Mouse (Mus musculus) testis, postnatal 14 days (tissue): ENCODE data around the gene Cops8.

Experiments
- DNase-seq: peaks from one replicate; pipeline ENCODE4 v3.0.0; 2021; ENCODE audit warnings: low spot score

The Cops8 gene

DNA sequence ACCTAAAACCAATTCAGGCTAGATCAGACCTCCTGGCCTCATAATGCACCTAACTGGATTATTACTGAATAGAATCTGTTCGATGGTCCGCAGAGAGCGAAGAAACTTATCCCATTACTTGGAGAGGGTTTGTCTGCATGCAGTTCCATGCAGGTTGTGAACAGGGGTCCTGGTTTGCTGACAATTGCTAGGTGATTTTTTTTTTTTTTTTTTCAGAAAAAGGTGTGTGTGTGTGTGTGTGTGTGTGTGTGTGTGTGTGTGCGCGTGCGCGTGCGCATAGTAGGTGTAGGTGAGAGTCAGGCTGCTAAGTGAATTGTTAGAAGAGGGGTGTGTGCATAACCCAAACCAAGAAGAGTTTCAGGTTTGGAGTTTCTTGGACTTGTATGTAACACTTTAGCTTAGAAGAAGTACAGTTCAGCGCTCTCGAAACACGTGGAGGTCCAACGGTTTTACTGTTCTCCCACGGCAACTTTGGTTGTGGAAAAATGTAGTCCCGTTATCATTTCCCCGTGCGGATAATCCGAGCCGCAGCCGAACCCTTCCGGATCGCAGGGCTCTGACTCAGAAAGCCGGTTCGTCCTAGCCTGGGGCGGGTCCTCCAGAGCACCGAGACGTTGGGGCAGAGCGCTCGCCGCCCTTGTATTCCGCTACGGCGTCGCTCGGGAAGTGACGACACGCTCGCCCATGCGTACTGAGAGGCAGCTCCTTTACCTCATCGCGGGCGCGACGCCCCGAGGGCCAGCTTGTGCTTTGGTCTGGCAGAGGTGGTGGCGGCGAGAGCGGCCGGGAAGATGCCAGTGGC is at the start of gene Cops8:
Cops8 (plus strand) TSS at position 223 of the 802 bp plus-strand sequence.
- peak; percentile 97 for DNase-seq

DNA sequence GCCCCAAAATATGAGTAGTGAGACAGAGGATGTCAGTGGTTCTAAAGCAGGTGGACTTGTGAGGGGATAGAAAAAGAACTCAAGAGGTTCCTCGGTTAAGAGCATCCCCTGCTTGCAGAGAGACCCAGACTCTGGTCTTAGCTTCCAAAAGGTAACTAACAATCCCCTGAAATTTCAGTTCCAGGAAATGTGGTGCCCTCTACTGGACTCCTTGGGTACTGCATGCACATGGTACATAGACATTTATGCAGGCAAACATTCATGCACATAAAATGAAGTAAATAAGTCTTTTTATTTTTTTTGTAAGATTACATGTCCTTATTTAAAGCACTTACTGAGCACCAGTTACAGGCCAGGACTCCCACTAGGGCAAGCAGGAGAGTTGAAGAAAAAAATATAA is 45.6 kb upstream of the Cops8 start:
- peak; percentile 33 for DNase-seq

DNA sequence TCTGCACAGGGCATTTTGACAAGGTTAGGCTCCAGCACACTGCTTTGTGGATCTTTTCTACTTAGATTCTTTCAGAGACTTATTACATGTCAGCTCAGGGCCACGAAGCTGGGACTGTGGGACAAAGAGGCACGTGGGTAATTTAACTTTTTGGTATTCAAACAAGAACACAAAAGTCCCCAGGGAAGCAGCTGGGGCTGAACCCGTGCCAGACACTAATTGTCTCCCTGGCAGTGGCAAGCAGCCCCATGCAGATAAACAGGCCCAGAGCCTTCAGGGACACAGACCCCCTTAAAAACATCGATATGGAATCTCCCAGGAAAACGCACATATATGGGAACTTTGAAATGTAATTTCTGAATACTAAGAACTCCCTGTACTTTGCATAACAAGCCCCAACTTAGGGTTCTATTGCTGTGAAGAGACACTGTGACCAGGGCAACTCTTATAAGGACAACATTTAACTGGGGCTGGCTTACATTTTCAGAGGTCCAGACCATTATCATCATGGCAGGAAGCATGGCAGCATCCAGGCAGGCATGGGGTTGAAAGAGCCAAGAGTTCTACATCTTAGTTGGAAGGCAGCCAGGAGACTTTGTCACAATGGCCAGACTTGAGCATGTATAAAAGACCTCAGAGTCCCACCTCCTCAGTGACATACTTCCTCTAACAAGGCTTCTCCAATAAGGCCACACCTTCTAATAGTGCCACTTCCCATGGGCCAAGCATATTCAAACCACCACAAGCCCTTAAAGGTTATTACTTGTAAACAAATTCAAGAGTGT is 41.6 kb upstream of the Cops8 start:
- no peak for DNase-seq

DNA sequence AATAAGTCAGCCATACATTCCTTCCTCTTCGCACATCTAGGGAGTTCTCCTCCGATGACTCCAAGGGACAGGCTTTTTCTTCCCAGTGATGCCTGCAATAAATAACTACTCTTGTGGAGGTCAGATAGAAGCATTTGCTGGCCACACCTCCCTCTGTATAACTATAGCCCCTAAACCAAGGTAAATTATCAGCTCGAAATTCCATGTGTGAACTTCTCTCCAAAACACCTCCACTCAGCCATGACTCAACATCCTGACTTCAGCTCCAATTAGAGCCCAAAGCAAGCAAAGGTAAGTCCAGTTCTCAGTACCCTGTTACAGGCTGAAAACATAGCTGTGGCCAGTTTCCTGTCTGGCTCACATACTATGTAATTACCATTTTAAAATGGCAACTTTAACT is 38.8 kb upstream of the Cops8 start:
- no peak for DNase-seq

GRCm38 (mm10) chr1:90566664-90567440 is 35.9 kb upstream of the Cops8 start:
- no peak for DNase-seq

DNA sequence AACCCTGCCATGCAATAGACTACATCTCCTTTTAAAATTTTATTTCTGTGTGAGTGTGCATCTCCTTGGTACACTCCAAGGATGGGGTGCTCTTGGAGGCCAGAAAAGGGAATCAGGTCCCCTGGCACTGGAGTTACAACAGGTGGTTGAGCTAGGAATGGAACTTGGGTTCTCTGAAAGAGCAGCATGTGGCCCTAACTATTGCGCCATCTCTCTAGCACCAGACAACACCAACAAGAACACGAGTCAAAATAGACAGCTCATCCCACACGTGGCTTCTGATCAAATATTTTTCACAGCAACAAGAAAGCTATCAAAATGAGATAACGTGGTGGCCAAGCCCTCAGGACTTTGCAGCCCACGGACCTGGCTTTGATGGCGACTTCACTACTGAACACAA is 28.9 kb upstream of the Cops8 start:
- no peak for DNase-seq

DNA sequence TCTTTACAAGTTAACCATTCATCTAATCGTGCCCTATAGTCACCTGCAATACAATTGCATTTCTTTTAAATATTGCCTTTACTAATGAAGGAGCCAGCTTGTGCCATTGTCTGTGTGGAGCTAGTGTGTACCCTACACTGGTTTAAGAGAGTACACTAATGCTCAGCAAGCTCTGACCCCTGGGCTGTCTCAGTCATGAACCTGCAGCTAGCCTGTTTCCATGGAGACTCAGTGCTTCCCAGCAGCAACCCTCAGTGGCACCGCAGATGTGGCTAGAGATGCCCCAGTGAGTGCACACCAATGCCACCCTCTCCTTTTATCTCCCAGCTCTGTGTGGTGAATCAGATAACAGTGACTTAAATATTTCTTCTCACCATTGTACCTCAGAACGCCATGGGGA is 27.9 kb upstream of the Cops8 start:
- DNase-seq, result no peak

DNA sequence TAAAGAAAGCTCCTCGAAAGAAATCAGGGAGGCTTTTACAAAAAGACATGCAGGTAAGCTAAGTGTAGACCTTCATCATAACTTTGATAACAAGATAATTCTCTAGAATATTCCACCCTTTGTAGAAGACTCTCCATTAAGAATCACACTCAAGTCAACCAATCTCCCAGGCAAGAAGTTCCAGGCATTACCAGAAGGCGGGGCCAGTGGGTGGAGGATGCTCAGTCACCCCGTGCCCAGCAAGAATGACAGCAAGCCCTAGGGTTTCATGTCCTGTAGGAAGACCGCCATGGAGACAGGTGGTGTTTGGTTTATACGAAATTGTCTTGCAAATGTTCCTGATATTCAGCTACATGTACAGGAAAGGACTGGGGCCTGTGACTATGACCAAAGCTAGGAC is 25.4 kb upstream of the Cops8 start:
- no peak for DNase-seq

DNA sequence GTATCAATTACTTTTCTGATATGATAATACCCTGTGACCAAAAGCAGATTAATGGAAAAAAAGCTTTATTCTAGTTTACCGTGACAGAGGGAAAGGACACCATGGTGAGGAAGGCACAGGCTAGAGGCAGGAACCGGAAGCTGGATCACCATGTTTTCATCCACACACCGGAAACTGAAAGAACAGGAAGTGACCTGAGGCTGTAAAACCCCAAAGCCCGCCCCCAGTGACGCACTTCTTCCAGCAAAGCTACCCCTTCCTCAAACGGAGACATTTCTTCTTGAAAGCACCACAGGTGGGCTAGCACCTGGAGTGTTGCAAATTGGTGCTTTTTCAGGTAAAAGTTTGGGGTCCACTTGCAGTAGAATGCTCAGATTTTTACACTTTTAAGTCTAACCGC is 20.1 kb upstream of the Cops8 start:
- DNase-seq, result no peak

DNA sequence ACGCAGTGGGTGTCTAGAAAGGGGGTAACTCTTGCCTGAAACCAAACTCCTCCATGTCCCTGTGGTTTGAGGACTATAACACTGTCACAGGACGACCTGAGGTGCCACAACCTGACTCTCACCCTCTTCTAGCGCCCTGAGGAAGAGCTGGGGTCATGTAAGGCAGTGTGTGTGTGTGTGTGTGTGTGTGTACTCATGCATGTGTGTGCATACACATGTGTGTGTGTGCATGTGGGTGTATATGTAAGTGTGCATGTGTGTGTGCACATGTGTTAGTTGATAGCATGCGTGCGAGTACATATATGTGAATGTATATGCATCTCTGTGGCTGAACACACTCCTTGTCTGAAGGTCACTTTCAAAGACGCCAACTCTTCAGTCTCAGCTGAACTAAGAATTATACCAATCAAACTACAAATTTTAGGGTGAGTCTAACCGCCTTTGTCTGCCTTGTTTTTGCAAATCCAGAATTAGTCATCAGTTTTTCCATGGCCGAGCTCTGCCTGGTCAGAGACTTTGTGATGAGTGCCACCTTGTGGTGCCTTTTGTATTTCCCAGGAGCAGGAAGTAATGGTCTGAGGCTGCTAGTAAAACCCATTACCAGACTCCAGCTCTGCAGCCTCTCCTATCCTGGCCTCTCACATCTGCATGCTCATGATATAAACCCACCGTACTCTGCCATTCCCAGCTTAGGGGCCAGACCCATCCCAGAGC is 14.6 kb upstream of the Cops8 start:
- DNase-seq, result peak; percentile 60

DNA sequence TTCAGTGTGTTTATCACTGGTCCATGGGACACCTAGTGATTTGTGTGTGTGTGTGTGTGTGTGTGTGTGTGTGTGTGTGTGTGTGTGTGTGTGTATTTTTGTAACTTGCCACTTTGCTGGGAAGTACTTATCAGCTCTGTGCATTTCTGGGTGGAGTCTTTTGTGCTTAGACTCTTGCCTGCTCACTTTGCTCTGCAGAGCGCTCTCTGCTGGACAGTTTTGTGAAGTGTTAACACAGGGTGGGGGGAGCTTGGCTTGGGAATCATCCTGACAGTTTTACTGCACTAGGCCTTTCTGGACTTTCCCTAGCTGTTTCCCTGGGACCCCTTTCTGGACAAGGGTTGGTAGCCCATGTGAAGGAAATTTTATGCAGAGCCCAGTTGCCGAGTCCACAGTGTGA is 12.0 kb upstream of the Cops8 start:
- no peak for DNase-seq

- peak; percentile 56 for DNase-seq
These were observed 10.0 kb upstream of the Cops8 start for GRCm38 (mm10) chr1:90592784-90593183.

DNA sequence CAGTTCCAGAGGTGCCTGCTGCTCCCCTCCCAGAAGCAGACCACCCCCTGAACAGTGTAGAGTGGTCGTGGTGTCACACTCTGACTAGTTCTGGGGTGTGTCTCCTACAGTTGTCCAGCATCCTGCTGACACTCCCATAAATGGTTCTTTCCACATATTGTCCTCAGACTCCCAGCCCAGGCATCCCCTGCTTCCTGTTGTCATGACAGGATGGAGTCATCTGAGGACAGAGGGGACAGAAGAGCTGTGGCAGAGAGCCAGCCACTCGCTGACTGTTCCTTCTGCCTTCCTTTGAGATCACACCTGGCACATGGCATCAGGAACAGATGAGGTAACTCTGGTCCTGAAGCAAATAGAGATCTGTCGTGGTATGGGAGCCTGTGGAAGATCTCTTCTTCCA is 3.6 kb upstream of the Cops8 start:
- no peak for DNase-seq

- DNase-seq, result no peak
These were observed 1.7 kb upstream of the Cops8 start for GRCm38 (mm10) chr1:90601096-90601495.

- no peak for DNase-seq
These were observed 743 bp downstream of the Cops8 start for GRCm38 (mm10) chr1:90603561-90603887.

DNA sequence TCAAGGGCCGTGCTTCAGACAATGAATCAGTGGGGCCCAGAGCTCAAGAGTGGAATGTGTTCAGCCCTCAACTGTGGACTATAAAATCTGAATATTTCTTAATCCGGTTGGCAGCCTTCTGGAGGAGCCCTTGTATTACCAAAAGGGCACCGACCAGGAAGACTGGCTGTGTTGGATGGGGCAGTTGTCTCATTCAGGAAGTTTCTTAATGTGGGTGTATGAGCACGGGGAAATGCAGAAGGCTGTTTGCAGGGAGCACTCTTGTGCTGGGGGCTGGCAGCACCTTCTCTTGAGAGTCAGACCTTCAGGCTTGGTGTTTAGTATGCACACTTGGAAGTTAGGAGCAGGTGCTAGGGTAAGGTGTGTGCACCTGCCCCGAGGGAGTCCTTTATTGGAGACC is 6.6 kb downstream of the Cops8 start:
- no peak for DNase-seq

DNA sequence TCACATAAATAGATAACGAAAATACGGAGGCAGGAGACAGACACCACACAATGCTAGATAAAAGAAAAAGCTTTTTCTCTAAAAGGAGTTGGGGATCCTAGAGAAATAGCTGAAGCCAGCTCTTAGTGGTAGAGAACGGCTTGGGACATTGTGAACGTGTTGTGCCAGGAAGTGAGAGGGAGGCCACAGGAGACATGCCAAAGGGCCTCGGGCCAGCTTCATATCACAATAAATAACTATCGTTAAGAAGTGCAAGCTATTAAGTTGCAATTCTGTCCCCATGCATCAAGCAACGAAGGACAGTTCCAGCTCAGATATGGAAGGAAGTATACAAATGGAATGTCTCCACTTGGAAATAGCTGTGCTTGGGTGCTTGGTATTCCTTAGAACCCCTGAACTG is 14.5 kb downstream of the Cops8 start:
- DNase-seq, result peak; percentile 83

- no peak for DNase-seq
These were observed 30.7 kb downstream of the Cops8 start for GRCm38 (mm10) chr1:90633415-90634030.

DNA sequence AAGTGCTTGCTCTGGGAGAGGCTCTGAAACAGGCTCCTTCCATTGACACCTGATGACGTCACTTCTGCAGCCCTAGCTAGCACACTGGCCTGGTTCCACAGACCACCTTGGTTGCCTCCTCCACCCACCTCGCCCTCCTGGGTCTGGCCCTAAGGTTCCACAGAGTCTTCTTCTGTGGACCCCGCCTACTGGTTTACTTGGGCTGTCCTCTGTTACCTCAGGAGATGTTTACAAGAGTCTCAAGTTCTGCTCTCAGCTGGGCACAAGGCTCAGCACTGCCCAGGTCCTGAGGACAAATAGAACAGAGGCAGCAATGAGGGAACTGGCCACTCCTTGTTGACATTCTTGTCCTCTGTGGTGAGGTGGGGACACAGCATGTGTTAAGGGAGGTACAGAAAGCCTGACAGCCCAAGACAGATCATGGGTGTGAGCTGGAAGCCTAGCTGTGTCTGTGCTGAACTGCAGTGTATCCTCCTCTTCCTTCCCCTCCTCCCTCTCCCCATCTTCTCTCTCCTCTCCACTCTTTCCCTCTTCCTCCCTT is 31.5 kb downstream of the Cops8 start:
- DNase-seq, result no peak

GRCm38 (mm10) chr1:90638335-90638734 is 35.6 kb downstream of the Cops8 start:
- no peak for DNase-seq

DNA sequence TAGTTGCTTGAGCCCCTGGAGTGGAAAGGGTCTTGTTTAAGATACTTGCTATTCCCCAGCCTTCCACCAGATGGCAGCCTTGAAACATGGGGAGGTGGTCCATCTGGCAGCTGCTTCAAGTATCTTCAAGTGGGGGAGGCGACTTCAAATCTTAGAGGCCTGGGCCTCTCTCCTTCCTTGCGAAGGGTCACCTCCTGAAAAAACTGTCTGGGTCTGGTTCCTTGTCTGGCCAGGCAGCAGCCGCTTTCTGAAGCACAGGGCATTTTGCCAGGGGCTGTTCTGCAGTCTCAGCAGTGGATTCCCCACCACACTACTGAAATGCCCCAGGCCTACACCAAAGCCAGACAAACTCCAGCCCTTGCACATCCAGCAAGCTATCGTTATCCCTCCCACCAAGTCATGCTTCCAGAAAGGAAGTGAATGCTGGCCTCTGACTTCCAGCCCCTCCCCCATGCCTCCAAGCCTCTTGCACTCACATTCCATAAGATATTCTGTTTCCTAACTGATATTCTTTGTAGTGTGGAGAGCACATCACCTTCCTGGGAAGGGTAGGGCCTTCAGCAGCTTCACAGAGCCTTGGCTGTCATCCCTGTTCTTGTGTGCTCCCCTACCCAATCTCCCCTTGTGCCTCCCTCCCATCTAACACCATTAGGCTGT is 48.1 kb downstream of the Cops8 start:
- peak; percentile 60 for DNase-seq
